Mouse (Mus musculus): Measurements from ENCODE around the gene Spag17.

- TF ChIP-seq POLR2A (IDR thresholded peaks at IDR 0.05; ENCODE audit: control insufficient read depth, extremely low read depth, insufficient read depth, low read length, poor library complexity) = no peak
- no peak for TF ChIP-seq CTCF (IDR thresholded peaks at IDR 0.05; ENCODE audit: borderline replicate concordance, control insufficient read depth, extremely low read depth, insufficient read depth, low read length, poor library complexity)
Observed at GRCm38 (mm10) chr3:100102386-100103092, 217.3 kb downstream of the Spag17 start.

All from thymus, adult 2 months (tissue).